Mouse (Mus musculus): ENCODE results near the gene Hadha.

- no peak for TF ChIP-seq EP300 (optimal IDR thresholded peaks at IDR 0.05)
- no peak for TF ChIP-seq CTCF (IDR thresholded peaks at IDR 0.05; ENCODE audit: low read depth)
These were observed 432 bp upstream of the Hadha start for GRCm38 (mm10) chr5:30155395-30155792.
